Mouse (Mus musculus) limb, embryonic 13.5 days (tissue): ENCODE data around the gene Aars2. TPM values are rescaled to one million over a fixed set of nuclear protein-coding genes. Genes with fewer than 3 reads are reported as not detected.
A peak's percentile ranks its signal among the peaks of the same experiment; 100 is the strongest.

Source experiments
- ATAC-seq: fragments of 200-750 bp; cut with Nextera tagmentation; 2 replicates; pipeline ENCODE4 v1.8.0; 2017; ENCODE audit warnings: low read depth, moderate number of reproducible peaks, moderate TSS enrichment; ENCODE audit not compliant: low FRiP score
- H3K27ac ChIP-seq: fragments of 300-500 bp; sonication (generic); 2 replicates; pipeline ENCODE4 v1.5.1; 2015; ENCODE audit warnings: inconsistent platforms, mild to moderate bottlenecking, moderate library complexity
- H3K27me3 ChIP-seq: fragments of 300-500 bp; sonication (generic); 2 replicates; pipeline ENCODE4 v1.6.1; 2015; ENCODE audit warnings: mild to moderate bottlenecking, inconsistent platforms
- H3K36me3 ChIP-seq: fragments of 300-500 bp; sonication (generic); 2 replicates; pipeline ENCODE4 v1.6.1; 2015; ENCODE audit warnings: inconsistent platforms, mild to moderate bottlenecking, moderate library complexity
- H3K4me1 ChIP-seq: fragments of 300-500 bp; sonication (generic); 2 replicates; pipeline ENCODE4 v1.6.1; 2015; ENCODE audit warnings: inconsistent platforms
- H3K4me2 ChIP-seq: fragments of 300-500 bp; sonication (generic); replicated peaks from 2 replicates; pipeline ENCODE4 v1.6.1; 2015; ENCODE audit warnings: inconsistent platforms, mild to moderate bottlenecking, moderate library complexity
- H3K4me3 ChIP-seq: fragments of 300-500 bp; sonication (generic); 2 replicates; pipeline ENCODE4 v1.5.1; 2015; ENCODE audit warnings: moderate library complexity, mild to moderate bottlenecking, inconsistent platforms
- H3K9ac ChIP-seq: fragments of 300-500 bp; sonication (generic); 2 replicates; pipeline ENCODE4 v1.6.1; 2015; ENCODE audit warnings: mild to moderate bottlenecking, inconsistent platforms
- H3K9me3 ChIP-seq: fragments of 300-500 bp; sonication (generic); 2 replicates; pipeline ENCODE4 v1.6.1; 2016; ENCODE audit warnings: inconsistent platforms
- WGBS: fragments of 180-500 bp; shearing (Covaris S2); methylation state at CpG from one replicate; pipeline ENCODE4 v1.1.7; 2015; 5-methylcytosine and 5-hydroxymethylcytosine counted together
- polyA plus RNA-seq: library from polyadenylated mRNA; unstranded; fragments of >200 nt; fragmentation: Nextera tagmentation; extraction: Ambion mirVana; gene quantifications from 2 replicates; pipeline ENCODE4 v1.2.1, GENCODE M21; 2015

The Aars2 gene
- polyA plus RNA-seq, 1 experiment from 2014 or later = 22.8 TPM

- peak; percentile 81; the same call in 1 of the 2 replicates for ATAC-seq
Measured at GRCm38 (mm10) chr17:45523263-45523662, 16.6 kb downstream of the Aars2 start, which contains the start of gene Tcte1. TSS of gene Tcte1 (plus strand) at chr17:45523434.

GRCm38 (mm10) chr17:45524961-45525360 is 18.3 kb downstream of the Aars2 start:
- H3K4me2 ChIP-seq = no peak overlapping the region
- H3K9ac ChIP-seq = no peak overlapping the region
- ATAC-seq = no peak
- no peak overlapping the region for H3K4me3 ChIP-seq
- H3K27me3 ChIP-seq = peaks cover 55% of the 10 kb centered on the region
- peaks cover 10% of the 10 kb centered on the region for H3K36me3 ChIP-seq
- 33% methylated on average over 4 of the region's 4 CpGs for WGBS
- peaks cover 11% of the 10 kb centered on the region; the same call in 1 of the 2 replicates for H3K4me1 ChIP-seq
- no peak overlapping the region for H3K27ac ChIP-seq
- no peaks in the 10 kb centered on the region for H3K9me3 ChIP-seq

More at GRCm38 (mm10) chr17:45523263-45523662, 16.6 kb downstream of the Aars2 start, which contains the start of gene Tcte1:
- Histone ChIP-seq H3K36me3 (peaks cover 27% of the 10 kb centered on the region), H3K4me1 (peaks cover 11% of the 10 kb centered on the region; the same call in 1 of the 2 replicates), H3K4me2 (peak within 1 kb of the TSS; percentile 84), H3K27me3 (peaks cover 42% of the 10 kb centered on the region), H3K27ac (no peak within 1 kb of the TSS), H3K9me3 (no peaks in the 10 kb centered on the region), H3K4me3 (peak within 1 kb of the TSS; percentile 43), H3K9ac (peak within 1 kb of the TSS; percentile 66)
- WGBS = under 1% methylated on average over 21 of the region's 21 CpGs

- no peak for ATAC-seq
- H3K9me3 ChIP-seq = no peaks in the 10 kb centered on the region
- H3K9ac ChIP-seq = no peak overlapping the region
- peaks cover 6% of the 10 kb centered on the region; the same call in 1 of the 2 replicates for H3K4me1 ChIP-seq
- peaks cover 70% of the 10 kb centered on the region for H3K27me3 ChIP-seq
- no peak overlapping the region for H3K27ac ChIP-seq
- no peaks in the 10 kb centered on the region for H3K36me3 ChIP-seq
- WGBS = 17% methylated on average over 5 of the region's 5 CpGs
- H3K4me3 ChIP-seq = no peak overlapping the region
- no peak overlapping the region for H3K4me2 ChIP-seq
Measured at GRCm38 (mm10) chr17:45526571-45526970, 19.9 kb downstream of the Aars2 start.

- WGBS = 46% methylated on average over 13 of the region's 13 CpGs
- Histone ChIP-seq H3K4me3 (no peak overlapping the region), H3K36me3 (no peaks in the 10 kb centered on the region), H3K27ac (no peak overlapping the region), H3K4me2 (no peak overlapping the region), H3K9me3 (no peaks in the 10 kb centered on the region), H3K9ac (no peak overlapping the region), H3K27me3 (peaks cover 86% of the 10 kb centered on the region), H3K4me1 (no peaks in the 10 kb centered on the region)
- ATAC-seq = no peak
Measured at GRCm38 (mm10) chr17:45530346-45530782, 23.7 kb downstream of the Aars2 start.

GRCm38 (mm10) chr17:45532896-45533295 is 26.3 kb downstream of the Aars2 start:
- Histone ChIP-seq H3K4me1 (no peaks in the 10 kb centered on the region), H3K9ac (no peak overlapping the region), H3K36me3 (no peaks in the 10 kb centered on the region), H3K9me3 (no peaks in the 10 kb centered on the region), H3K4me2 (no peak overlapping the region), H3K4me3 (no peak overlapping the region), H3K27ac (no peak overlapping the region), H3K27me3 (peaks cover 90% of the 10 kb centered on the region)
- no peak for ATAC-seq
- 53% methylated on average over 15 of the region's 15 CpGs for WGBS

GRCm38 (mm10) chr17:45536264-45536663 is 29.6 kb downstream of the Aars2 start:
- no peak overlapping the region for H3K27ac ChIP-seq
- no peaks in the 10 kb centered on the region for H3K36me3 ChIP-seq
- no peak overlapping the region for H3K4me3 ChIP-seq
- no peaks in the 10 kb centered on the region for H3K4me1 ChIP-seq
- WGBS = 9% methylated on average over 5 of the region's 5 CpGs
- H3K9ac ChIP-seq = no peak overlapping the region
- ATAC-seq = no peak
- H3K27me3 ChIP-seq = peaks cover 91% of the 10 kb centered on the region
- H3K4me2 ChIP-seq = no peak overlapping the region
- no peaks in the 10 kb centered on the region for H3K9me3 ChIP-seq

- Histone ChIP-seq H3K27me3 (peaks cover 91% of the 10 kb centered on the region), H3K4me1 (no peaks in the 10 kb centered on the region), H3K4me2 (no peak overlapping the region), H3K36me3 (no peaks in the 10 kb centered on the region), H3K9ac (no peak overlapping the region), H3K9me3 (no peaks in the 10 kb centered on the region), H3K4me3 (no peak overlapping the region), H3K27ac (no peak overlapping the region)
- 62% methylated on average over 4 of the region's 4 CpGs for WGBS
- no peak for ATAC-seq
Measured at GRCm38 (mm10) chr17:45538394-45538793, 31.8 kb downstream of the Aars2 start.

GRCm38 (mm10) chr17:45539664-45540063 is 33.0 kb downstream of the Aars2 start:
- Histone ChIP-seq H3K4me2 (no peak overlapping the region), H3K9me3 (no peaks in the 10 kb centered on the region), H3K27me3 (peaks cover 95% of the 10 kb centered on the region), H3K9ac (no peak overlapping the region), H3K4me1 (peaks cover 9% of the 10 kb centered on the region), H3K27ac (no peak overlapping the region), H3K4me3 (no peak overlapping the region), H3K36me3 (peaks cover 4% of the 10 kb centered on the region; the same call in 1 of the 2 replicates)
- no peak for ATAC-seq
- WGBS = 78% methylated on average over 21 of the region's 21 CpGs

- H3K27ac ChIP-seq = no peak overlapping the region
- 35% methylated on average over 6 of the region's 6 CpGs for WGBS
- H3K36me3 ChIP-seq = peaks cover 21% of the 10 kb centered on the region
- no peak overlapping the region for H3K4me3 ChIP-seq
- H3K4me2 ChIP-seq = no peak overlapping the region
- H3K9ac ChIP-seq = no peak overlapping the region
- peaks cover 20% of the 10 kb centered on the region for H3K4me1 ChIP-seq
- peaks cover 95% of the 10 kb centered on the region for H3K27me3 ChIP-seq
- ATAC-seq = no peak
- H3K9me3 ChIP-seq = no peaks in the 10 kb centered on the region
Measured at GRCm38 (mm10) chr17:45542129-45542528, 35.5 kb downstream of the Aars2 start.

- Histone ChIP-seq H3K27ac (no peak overlapping the region), H3K9ac (no peak overlapping the region), H3K4me3 (no peak overlapping the region), H3K9me3 (no peaks in the 10 kb centered on the region), H3K4me1 (peaks cover 20% of the 10 kb centered on the region), H3K36me3 (peaks cover 21% of the 10 kb centered on the region), H3K27me3 (peaks cover 99% of the 10 kb centered on the region), H3K4me2 (no peak overlapping the region)
- ATAC-seq = no peak
- 78% methylated on average over 2 of the region's 2 CpGs for WGBS
Measured at GRCm38 (mm10) chr17:45542705-45543104, 36.1 kb downstream of the Aars2 start.

GRCm38 (mm10) chr17:45543115-45543514 is 36.5 kb downstream of the Aars2 start:
- ATAC-seq = no peak
- H3K27ac ChIP-seq = no peak overlapping the region
- no peak overlapping the region for H3K4me3 ChIP-seq
- 27% methylated on average over 1 of the region's 1 CpGs for WGBS
- H3K27me3 ChIP-seq = peaks cover 99% of the 10 kb centered on the region
- H3K4me2 ChIP-seq = no peak overlapping the region
- H3K4me1 ChIP-seq = peaks cover 22% of the 10 kb centered on the region
- peaks cover 21% of the 10 kb centered on the region for H3K36me3 ChIP-seq
- H3K9ac ChIP-seq = no peak overlapping the region
- no peaks in the 10 kb centered on the region for H3K9me3 ChIP-seq

GRCm38 (mm10) chr17:45544001-45544872 is 37.6 kb downstream of the Aars2 start:
- Histone ChIP-seq H3K9me3 (no peaks in the 10 kb centered on the region), H3K9ac (peak overlapping the region; percentile 39; the same call in 1 of the 2 replicates), H3K4me3 (peak overlapping the region; percentile 29; the same call in 1 of the 2 replicates), H3K4me2 (peak overlapping the region; percentile 52), H3K36me3 (peaks cover 21% of the 10 kb centered on the region), H3K27me3 (peaks cover 92% of the 10 kb centered on the region), H3K4me1 (peaks cover 30% of the 10 kb centered on the region), H3K27ac (no peak overlapping the region)
- ATAC-seq = no peak
- WGBS = 16% methylated on average over 24 of the region's 24 CpGs
